Mouse (Mus musculus) neural tube, embryonic 15.5 days (tissue): ENCODE measurements around the gene Lrrc27. TPM values are rescaled to one million over a fixed set of nuclear protein-coding genes. Genes with fewer than 3 reads are reported as not detected.

ENCODE experiments used
- ATAC-seq: fragments of 200-750 bp; cut with Nextera tagmentation; 2 replicates; pipeline ENCODE4 v1.8.0; 2017; ENCODE audit warnings: mild to moderate bottlenecking, moderate TSS enrichment, moderate library complexity; ENCODE audit not compliant: low FRiP score
- H3K27ac ChIP-seq: fragments of 300-500 bp; sonication (generic); replicated peaks from 2 replicates; pipeline ENCODE4 v1.5.1; 2015; ENCODE audit warnings: mild to moderate bottlenecking, inconsistent platforms
- H3K27me3 ChIP-seq: fragments of 300-500 bp; sonication (generic); replicated peaks from 2 replicates; pipeline ENCODE4 v1.6.1; 2015; ENCODE audit warnings: inconsistent platforms
- H3K36me3 ChIP-seq: fragments of 300-500 bp; sonication (generic); 2 replicates; pipeline ENCODE4 v1.6.1; 2015; ENCODE audit warnings: inconsistent platforms
- H3K4me1 ChIP-seq: fragments of 300-500 bp; sonication (generic); 2 replicates; pipeline ENCODE4 v1.6.1; 2015; ENCODE audit warnings: inconsistent platforms
- H3K4me2 ChIP-seq: fragments of 300-500 bp; sonication (generic); 2 replicates; pipeline ENCODE4 v1.6.1; 2015; ENCODE audit warnings: inconsistent platforms, mild to moderate bottlenecking, moderate library complexity
- H3K4me3 ChIP-seq: fragments of 300-500 bp; sonication (generic); replicated peaks from 2 replicates; pipeline ENCODE4 v1.5.1; 2015; ENCODE audit warnings: mild to moderate bottlenecking, inconsistent platforms
- H3K9ac ChIP-seq: fragments of 300-500 bp; sonication (generic); replicated peaks from 2 replicates; pipeline ENCODE4 v1.6.1; 2015; ENCODE audit warnings: mild to moderate bottlenecking, inconsistent platforms
- H3K9me3 ChIP-seq: fragments of 300-500 bp; sonication (generic); replicated peaks from 2 replicates; pipeline ENCODE4 v1.6.1; 2016; ENCODE audit warnings: inconsistent platforms
- WGBS: fragments of 180-500 bp; shearing (Covaris S2); methylation state at CpG from one replicate; pipeline ENCODE4 v1.1.7; 2015; ENCODE audit warnings: mixed read lengths; 5-methylcytosine and 5-hydroxymethylcytosine counted together
- polyA plus RNA-seq: library from polyadenylated mRNA; unstranded; fragments of >200 nt; fragmentation: Nextera tagmentation; extraction: Ambion mirVana; gene quantifications from 2 replicates; pipeline ENCODE4 v1.2.1, GENCODE M21; 2015

The Lrrc27 gene
- polyA plus RNA-seq, 1 experiment from 2014 or later = 5.1 TPM

DNA sequence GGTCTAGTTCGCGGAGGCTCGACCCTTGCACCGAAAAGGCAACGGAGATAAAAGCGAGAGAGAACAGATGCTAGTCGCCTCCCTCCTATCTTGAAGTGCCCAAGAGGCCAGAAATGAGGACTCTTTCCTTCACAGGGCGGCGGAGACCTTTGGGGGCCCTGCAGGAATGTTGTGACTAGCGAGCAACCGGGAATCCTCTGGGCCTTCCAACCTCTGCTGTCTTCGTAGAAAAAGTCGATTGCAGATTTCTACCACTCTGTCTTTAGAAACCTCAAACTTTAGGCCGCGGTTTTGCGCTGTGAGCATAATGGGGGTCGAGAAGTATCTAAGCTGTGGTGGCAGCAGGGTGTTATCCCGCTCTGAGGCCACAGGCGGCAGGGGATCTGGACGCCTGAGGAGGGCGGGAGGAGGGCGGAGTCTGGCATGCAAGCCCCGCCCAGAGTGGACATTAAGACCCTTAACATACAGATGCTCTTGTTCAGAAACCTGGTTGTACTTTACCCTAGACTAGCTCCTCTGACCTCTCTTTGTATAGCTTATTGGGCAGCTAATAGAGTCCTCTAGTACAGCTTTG is 24.1 kb upstream of the Lrrc27 start:
- WGBS = under 1% methylated on average over 23 of the region's 23 CpGs
- H3K9me3 ChIP-seq = no peaks in the 10 kb centered on the region
- H3K27ac ChIP-seq = peak overlapping the region; percentile 78
- peak overlapping the region; percentile 79 for H3K4me3 ChIP-seq
- H3K4me1 ChIP-seq = peaks cover 23% of the 10 kb centered on the region
- peaks cover 11% of the 10 kb centered on the region for H3K27me3 ChIP-seq
- peak overlapping the region; percentile 90 for H3K4me2 ChIP-seq
- H3K36me3 ChIP-seq = no peaks in the 10 kb centered on the region
- peak; percentile 65 for ATAC-seq
- H3K9ac ChIP-seq = peak overlapping the region; percentile 77

DNA sequence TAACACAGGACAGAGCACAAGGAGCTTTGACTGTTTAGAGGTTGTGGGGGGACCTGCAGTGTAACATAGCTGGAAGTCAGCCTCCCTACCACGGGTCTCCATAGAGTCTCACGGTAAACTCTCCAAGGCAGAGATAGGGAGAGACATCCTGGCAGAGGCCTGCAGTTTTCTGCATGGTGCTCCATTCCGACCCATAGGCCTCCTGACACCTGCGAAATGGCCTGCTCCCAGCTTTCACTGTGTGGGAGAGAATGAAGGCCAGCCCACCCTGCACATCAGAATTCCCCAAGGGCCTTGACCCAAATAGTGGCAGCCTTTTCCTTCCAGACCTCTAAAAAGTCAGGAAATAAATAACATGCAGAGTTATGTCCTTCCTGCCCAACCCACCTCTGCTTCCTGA is 22.2 kb upstream of the Lrrc27 start:
- 94% methylated on average over 4 of the region's 4 CpGs for WGBS
- Histone ChIP-seq H3K9me3 (no peaks in the 10 kb centered on the region), H3K4me1 (peaks cover 23% of the 10 kb centered on the region), H3K36me3 (no peaks in the 10 kb centered on the region), H3K27ac (no peak overlapping the region), H3K4me2 (no peak overlapping the region), H3K4me3 (no peak overlapping the region), H3K9ac (no peak overlapping the region), H3K27me3 (peaks cover 11% of the 10 kb centered on the region)
- ATAC-seq = no peak

DNA sequence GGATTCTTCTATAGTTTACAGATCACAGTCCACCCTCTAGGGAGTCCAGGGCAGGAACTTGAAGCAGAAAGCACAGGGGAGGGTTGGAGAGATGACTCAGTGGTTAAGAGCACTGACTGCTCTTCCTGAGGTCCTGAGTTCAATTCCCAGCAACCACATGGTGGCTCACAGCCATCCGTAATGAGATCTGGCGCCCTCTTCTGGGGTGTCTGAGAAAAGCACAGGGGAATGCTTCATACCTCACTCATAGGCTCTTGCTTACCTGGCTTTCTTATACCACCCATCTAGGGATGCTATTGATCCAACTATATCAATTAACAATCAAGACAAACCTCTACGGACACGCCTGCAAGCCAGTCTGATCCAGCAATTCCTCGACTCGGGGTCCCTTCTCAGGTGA is 21.2 kb upstream of the Lrrc27 start:
- no peak overlapping the region for H3K4me3 ChIP-seq
- no peak for ATAC-seq
- H3K9ac ChIP-seq = no peak overlapping the region
- H3K4me1 ChIP-seq = peaks cover 19% of the 10 kb centered on the region
- 75% methylated on average over 6 of the region's 6 CpGs for WGBS
- H3K4me2 ChIP-seq = no peak overlapping the region
- H3K36me3 ChIP-seq = no peaks in the 10 kb centered on the region
- no peaks in the 10 kb centered on the region for H3K9me3 ChIP-seq
- H3K27ac ChIP-seq = no peak overlapping the region
- H3K27me3 ChIP-seq = peaks cover 4% of the 10 kb centered on the region

DNA sequence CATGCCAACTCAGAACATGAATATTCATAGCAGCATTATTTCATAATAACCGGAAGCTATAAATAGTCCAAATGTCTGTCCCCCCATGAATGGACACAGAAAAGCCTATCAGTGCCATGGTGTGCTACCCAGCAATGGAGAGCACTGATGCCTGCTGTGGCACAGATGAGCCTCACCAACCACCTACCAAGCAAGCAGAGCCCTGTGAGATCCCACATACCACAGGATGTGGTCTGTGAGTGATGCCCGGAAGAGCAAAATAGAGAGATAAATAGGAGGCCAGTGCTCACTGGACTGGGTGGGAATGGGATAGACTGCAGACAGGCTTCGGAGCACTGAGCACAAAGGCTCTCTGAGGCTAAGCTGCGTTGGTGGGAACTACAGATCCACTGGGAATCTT is 15.8 kb upstream of the Lrrc27 start:
- no peak for ATAC-seq
- 76% methylated on average over 4 of the region's 4 CpGs for WGBS
- 0 out of 2 replicates have a peak, but pooled peaks cover 4% of the 10 kb centered on the region for H3K27me3 ChIP-seq

DNA sequence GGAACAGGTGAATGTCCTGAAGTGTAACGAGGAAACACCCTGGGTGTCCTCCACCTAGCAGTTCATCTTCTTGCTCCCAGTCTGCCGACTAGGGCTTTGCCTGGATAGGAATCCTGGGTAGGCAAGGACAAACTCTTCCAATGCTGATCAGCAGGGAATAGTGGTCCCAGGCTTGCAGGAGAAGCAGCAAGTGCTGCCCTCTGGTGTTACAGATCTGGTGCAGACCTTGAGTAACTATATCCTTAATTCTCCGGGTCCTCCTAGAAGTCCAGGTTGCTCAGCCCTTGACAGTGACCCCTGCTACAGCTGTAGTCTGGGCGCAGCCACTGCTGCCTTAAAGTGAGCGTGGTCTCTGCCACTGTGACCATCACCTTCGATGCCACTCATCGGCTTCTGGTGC is 12.7 kb upstream of the Lrrc27 start:
- no peak overlapping the region for H3K4me3 ChIP-seq
- WGBS = 29% methylated on average over 7 of the region's 7 CpGs
- peaks cover 2% of the 10 kb centered on the region; the same call in 1 of the 2 replicates for H3K4me1 ChIP-seq
- H3K27ac ChIP-seq = no peak overlapping the region
- no peak overlapping the region for H3K9ac ChIP-seq
- H3K36me3 ChIP-seq = no peaks in the 10 kb centered on the region
- ATAC-seq = peak; percentile 63
- H3K4me2 ChIP-seq = 0 out of 2 replicates have a peak overlapping the region, but pooled peaks have one; percentile 9
- H3K27me3 ChIP-seq = 0 out of 2 replicates have a peak, but pooled peaks cover 4% of the 10 kb centered on the region
- no peaks in the 10 kb centered on the region for H3K9me3 ChIP-seq

More for the DNA sequence above, 15.8 kb upstream of the Lrrc27 start:
- H3K9ac ChIP-seq = no peak overlapping the region
- H3K4me3 ChIP-seq = no peak overlapping the region
- H3K27ac ChIP-seq = no peak overlapping the region
- H3K36me3 ChIP-seq = no peaks in the 10 kb centered on the region
- H3K4me2 ChIP-seq = no peak overlapping the region
- H3K9me3 ChIP-seq = no peaks in the 10 kb centered on the region
- H3K4me1 ChIP-seq = peaks cover 2% of the 10 kb centered on the region; the same call in 1 of the 2 replicates

DNA sequence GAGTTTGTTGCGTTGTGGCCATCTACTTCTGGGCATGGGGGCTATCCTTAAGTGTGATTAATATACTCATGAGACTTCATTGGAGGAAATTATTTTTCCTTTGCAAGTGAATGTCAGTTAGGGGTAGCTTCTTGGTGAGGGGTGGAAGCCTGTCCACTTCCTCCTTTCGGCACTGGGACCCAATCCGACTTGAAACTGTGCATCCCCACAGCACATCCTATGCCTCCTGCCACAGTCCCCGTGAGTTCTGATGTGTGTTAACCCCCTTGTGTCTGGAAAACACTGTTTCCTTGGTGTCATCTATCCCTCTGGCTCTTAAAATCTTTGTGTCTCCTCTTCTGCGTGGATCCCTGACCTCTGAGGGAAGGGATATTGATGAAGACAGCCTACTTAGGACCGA is 11.6 kb upstream of the Lrrc27 start:
- Histone ChIP-seq H3K9me3 (no peaks in the 10 kb centered on the region), H3K4me1 (peaks cover 2% of the 10 kb centered on the region; the same call in 1 of the 2 replicates), H3K4me2 (no peak overlapping the region), H3K36me3 (no peaks in the 10 kb centered on the region), H3K9ac (no peak overlapping the region), H3K27ac (no peak overlapping the region), H3K4me3 (no peak overlapping the region), H3K27me3 (0 out of 2 replicates have a peak, but pooled peaks cover 4% of the 10 kb centered on the region)
- 61% methylated on average over 6 of the region's 6 CpGs for WGBS
- ATAC-seq = no peak

DNA sequence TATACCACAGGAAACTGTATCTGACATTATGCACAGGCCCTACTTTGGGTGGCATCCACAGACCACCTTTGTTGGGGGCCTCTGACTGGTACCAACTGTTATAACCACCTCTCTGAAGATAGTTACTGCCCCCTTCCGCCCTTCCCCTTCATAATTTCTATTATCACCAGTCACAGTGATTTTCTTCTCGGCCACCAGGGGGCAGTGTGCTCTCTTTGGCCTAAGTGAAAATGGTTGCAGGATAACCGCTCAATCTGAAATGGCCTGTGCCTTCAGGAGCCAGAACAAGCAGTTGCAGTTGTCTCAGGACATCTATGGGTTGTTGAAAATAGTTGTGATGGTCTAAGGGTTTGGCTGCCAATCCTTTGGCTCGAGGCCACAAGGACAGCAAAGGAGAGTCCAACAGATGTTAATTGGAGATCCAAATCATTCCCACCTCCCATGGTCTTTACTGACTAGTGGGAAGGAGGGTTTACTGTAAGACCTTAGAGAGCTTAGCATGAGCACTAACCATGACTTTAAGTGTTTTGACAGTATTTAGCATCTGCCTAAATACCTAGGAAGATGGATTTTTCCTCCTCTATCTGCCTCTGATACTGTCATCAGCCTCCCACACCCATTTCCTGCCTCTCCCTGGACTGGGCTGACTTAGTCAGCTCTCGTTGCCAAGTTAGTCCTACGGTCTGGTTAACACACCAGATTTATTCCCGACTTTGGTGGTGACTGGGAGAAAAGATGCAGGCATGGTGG is 4.6 kb upstream of the Lrrc27 start:
- H3K27ac ChIP-seq = no peak overlapping the region
- no peaks in the 10 kb centered on the region for H3K36me3 ChIP-seq
- peaks cover 10% of the 10 kb centered on the region for H3K4me1 ChIP-seq
- H3K9ac ChIP-seq = no peak overlapping the region
- no peaks in the 10 kb centered on the region for H3K9me3 ChIP-seq
- no peaks in the 10 kb centered on the region for H3K27me3 ChIP-seq
- ATAC-seq = no peak
- no peak overlapping the region for H3K4me3 ChIP-seq
- H3K4me2 ChIP-seq = no peak overlapping the region
- 32% methylated on average over 7 of the region's 7 CpGs for WGBS

DNA sequence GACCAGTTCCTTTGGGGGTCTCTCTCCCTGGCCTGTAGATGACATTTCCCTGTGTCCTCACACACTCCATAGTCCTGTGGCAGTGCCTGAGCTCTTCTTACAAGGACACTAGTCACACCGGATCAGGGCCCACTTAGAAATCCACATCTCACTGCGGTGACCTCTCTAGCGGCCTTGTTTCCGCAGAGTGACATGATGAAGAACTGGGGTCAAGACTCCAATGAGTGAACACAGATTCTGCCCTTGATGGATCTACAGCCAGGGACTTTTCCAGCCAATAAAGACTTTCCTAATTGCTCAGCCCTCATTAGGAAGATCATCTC is 4.1 kb upstream of the Lrrc27 start:
- no peak for ATAC-seq
- WGBS = 82% methylated on average over 4 of the region's 4 CpGs
- peaks cover 14% of the 10 kb centered on the region for H3K4me1 ChIP-seq
- H3K9ac ChIP-seq = no peak overlapping the region
- H3K9me3 ChIP-seq = no peaks in the 10 kb centered on the region
- no peak overlapping the region for H3K4me2 ChIP-seq
- H3K36me3 ChIP-seq = no peaks in the 10 kb centered on the region
- H3K4me3 ChIP-seq = no peak overlapping the region
- no peak overlapping the region for H3K27ac ChIP-seq
- H3K27me3 ChIP-seq = no peaks in the 10 kb centered on the region

DNA sequence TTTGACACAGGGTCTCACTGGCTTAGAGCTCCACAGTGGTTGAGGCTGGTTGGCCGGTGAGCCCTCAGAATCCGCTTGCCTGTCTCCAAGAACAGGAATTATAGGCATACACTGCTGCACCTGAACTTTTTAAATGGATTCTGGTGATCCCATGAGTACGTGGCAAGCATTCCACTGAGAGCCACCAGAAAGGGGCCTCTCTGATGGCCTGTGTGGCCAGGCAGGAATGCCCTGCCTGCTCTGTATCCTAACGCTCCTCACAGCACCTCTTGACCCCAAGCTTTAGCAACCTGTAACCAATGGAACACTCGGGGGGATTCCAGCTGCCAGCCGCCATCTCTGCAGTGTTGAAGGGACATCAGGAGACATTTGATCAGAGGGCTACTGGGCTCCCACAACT is 1.0 kb upstream of the Lrrc27 start:
- no peaks in the 10 kb centered on the region for H3K9me3 ChIP-seq
- no peak overlapping the region for H3K27ac ChIP-seq
- WGBS = 87% methylated on average over 6 of the region's 6 CpGs
- H3K36me3 ChIP-seq = no peaks in the 10 kb centered on the region
- peaks cover 16% of the 10 kb centered on the region for H3K4me1 ChIP-seq
- H3K4me3 ChIP-seq = no peak overlapping the region
- H3K4me2 ChIP-seq = peak overlapping the region; percentile 67; the same call in 1 of the 2 replicates
- ATAC-seq = no peak
- no peaks in the 10 kb centered on the region for H3K27me3 ChIP-seq
- no peak overlapping the region for H3K9ac ChIP-seq

DNA sequence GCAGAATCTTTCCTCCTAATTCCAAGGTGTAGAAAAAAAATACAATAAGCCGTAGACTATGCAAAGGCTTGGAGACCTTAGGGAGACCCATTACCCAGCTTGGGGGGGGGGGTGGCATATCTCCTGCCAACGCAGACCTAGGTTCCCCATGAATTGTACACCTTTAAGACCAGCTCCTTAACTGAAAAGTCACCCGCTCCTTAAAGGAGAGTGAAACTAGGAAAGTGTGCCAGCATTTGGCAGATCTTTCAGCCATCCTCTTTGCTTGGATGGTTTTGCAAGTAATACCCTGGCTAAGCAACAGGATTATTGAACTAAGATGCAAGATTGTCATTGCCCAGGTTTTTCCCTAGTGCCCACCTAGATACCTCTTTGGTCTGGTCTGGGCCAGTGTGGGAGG is 963 bp downstream of the Lrrc27 start:
- H3K4me3 ChIP-seq = peak overlapping the region; percentile 62
- peak overlapping the region; percentile 81 for H3K27ac ChIP-seq
- no peaks in the 10 kb centered on the region for H3K9me3 ChIP-seq
- H3K4me2 ChIP-seq = peak overlapping the region; percentile 67
- ATAC-seq = peak; percentile 4; the same call in 1 of the 2 replicates
- H3K9ac ChIP-seq = peak overlapping the region; percentile 56
- H3K36me3 ChIP-seq = no peaks in the 10 kb centered on the region
- peaks cover 16% of the 10 kb centered on the region for H3K4me1 ChIP-seq
- 63% methylated on average over 3 of the region's 3 CpGs for WGBS
- H3K27me3 ChIP-seq = no peaks in the 10 kb centered on the region

DNA sequence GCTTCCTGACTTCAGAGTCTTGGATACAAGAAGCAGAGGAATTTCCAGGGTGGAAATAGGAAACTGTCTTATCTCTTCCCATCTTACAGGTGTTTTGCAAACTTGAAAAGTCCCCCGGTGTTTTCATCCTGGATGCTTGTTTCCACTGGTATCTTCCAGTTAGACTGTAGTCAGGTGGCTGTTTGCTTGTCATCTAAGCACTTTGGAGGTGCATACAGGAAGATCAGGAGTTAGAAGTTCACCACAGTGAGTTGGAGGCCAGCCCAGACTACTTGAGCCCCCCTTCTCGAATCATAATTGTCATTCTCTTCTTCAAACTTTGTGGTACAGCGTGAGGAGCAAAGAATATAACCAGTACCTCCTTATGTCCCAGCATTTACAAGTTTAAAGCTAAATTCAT is 1.4 kb downstream of the Lrrc27 start:
- Histone ChIP-seq H3K4me1 (peaks cover 16% of the 10 kb centered on the region), H3K36me3 (no peaks in the 10 kb centered on the region), H3K27ac (peak overlapping the region; percentile 81; the same call in 1 of the 2 replicates), H3K4me2 (peak overlapping the region; percentile 67; the same call in 1 of the 2 replicates), H3K4me3 (no peak overlapping the region), H3K9me3 (no peaks in the 10 kb centered on the region), H3K27me3 (no peaks in the 10 kb centered on the region), H3K9ac (no peak overlapping the region)
- WGBS = 88% methylated on average over 3 of the region's 3 CpGs
- no peak for ATAC-seq
